Mouse (Mus musculus): ENCODE results near the gene Eif3k. TPM values are rescaled to one million over a fixed set of nuclear protein-coding genes. Genes with fewer than 3 reads are reported as not detected.

Gene Eif3k
- polyA plus RNA-seq (2011; ENCODE audit: insufficient read length, low read depth, missing spikeins) = 328 and 347 TPM in 2 replicates

DNA sequence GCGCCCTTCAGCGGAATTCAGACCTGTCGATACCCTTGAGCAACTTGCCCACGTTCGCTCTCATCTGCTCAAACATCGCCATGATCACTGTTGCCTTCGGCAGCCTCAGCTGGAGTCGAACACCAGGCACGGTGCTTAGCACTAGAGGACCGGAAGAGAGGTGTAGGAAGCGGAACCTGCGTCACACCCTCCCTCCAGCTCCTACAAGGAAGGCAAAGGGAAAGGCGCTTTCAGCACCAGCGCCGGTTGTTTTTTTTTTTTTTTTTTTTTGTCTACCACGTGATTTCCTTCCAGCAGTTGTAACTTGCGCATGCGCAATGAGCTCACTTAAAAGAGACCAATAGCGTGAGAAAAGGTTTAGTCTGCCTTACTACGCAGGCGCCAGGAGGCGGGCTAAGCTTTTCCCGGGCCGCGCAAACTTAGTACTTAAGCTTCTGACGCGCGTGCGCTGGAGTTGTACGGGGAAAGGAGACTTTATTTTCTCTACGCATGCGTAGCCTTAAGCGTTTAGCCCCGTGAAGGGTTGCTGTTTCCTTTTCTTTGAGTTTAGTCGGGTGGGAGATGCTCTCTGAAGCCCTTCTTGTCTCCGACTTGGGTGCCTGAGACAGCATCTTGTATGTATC lies at the start of gene Eif3k, which contains the start of gene Map4k1:
Eif3k (minus strand) TSS at position 214 of the 623 bp plus-strand sequence.
Map4k1 (plus strand) TSS at position 400 of the 623 bp plus-strand sequence.
- no peaks in the 10 kb centered on the region for H3K4me1 ChIP-seq (ENCODE audit: control insufficient read depth, insufficient read depth, low read length)
- no peak for TF ChIP-seq CTCF (IDR thresholded peaks at IDR 0.05; ENCODE audit: borderline replicate concordance, insufficient read depth, low read length)
- peak; percentile 97 for TF ChIP-seq POLR2A (IDR thresholded peaks at IDR 0.05; ENCODE audit: low read depth, low read length)

GRCm38 (mm10) chr7:29029690-29030656 lies 48.3 kb upstream of the Eif3k start:
- peaks cover 8% of the 10 kb centered on the region for H3K4me1 ChIP-seq (ENCODE audit: control insufficient read depth, insufficient read depth, low read length)
- no peak overlapping the region for H3K27ac ChIP-seq (ENCODE audit: insufficient read depth, low read length)
- H3K4me3 ChIP-seq (ENCODE audit: insufficient read depth, low read length) = no peak overlapping the region
- no peak for TF ChIP-seq POLR2A (IDR thresholded peaks at IDR 0.05; ENCODE audit: low read depth, low read length)

More for the DNA sequence above, at the start of gene Eif3k, which contains the start of gene Map4k1:
- peak within 1 kb of the TSS; percentile 93 for H3K4me3 ChIP-seq (ENCODE audit: insufficient read depth, low read length)
- peak within 1 kb of the TSS; percentile 50 for H3K27ac ChIP-seq (ENCODE audit: insufficient read depth, low read length)

DNA sequence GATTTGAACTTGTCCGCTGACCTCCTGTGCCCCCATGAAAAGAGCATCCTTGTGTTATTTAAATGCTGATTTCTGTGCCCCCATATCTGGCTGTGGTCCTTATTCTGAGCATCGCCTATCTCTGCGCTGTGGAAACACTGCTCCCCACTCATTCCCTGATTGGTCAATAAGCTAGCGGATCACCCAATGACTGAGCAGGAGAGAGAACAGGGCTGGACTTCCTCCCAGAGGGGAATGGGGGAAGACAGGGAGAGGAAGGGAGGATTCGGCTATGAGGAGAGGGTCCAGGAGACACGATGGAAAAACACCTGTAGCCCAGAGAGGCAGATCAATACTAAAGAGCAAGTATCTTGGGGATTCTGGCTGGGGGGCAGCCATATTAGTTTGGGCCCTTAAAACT lies 47.1 kb upstream of the Eif3k start:
- Histone ChIP-seq H3K27ac (ENCODE audit: insufficient read depth, low read length) (no peak overlapping the region), H3K4me3 (ENCODE audit: insufficient read depth, low read length) (no peak overlapping the region), H3K4me1 (ENCODE audit: control insufficient read depth, insufficient read depth, low read length) (peaks cover 8% of the 10 kb centered on the region)
- TF ChIP-seq CTCF (IDR thresholded peaks at IDR 0.05; ENCODE audit: borderline replicate concordance, insufficient read depth, low read length) = no peak
- TF ChIP-seq POLR2A (IDR thresholded peaks at IDR 0.05; ENCODE audit: low read depth, low read length) = no peak

- Histone ChIP-seq H3K4me3 (ENCODE audit: insufficient read depth, low read length) (no peak overlapping the region), H3K4me1 (ENCODE audit: control insufficient read depth, insufficient read depth, low read length) (peaks cover 8% of the 10 kb centered on the region), H3K27ac (ENCODE audit: insufficient read depth, low read length) (no peak overlapping the region)
- TF ChIP-seq CTCF (IDR thresholded peaks at IDR 0.05; ENCODE audit: borderline replicate concordance, insufficient read depth, low read length) (no peak), POLR2A (IDR thresholded peaks at IDR 0.05; ENCODE audit: low read depth, low read length) (no peak)
Measured at GRCm38 (mm10) chr7:29026811-29027210, 45.1 kb upstream of the Eif3k start.

- Histone ChIP-seq H3K27ac (ENCODE audit: insufficient read depth, low read length) (peak overlapping the region; percentile 66), H3K4me3 (ENCODE audit: insufficient read depth, low read length) (no peak overlapping the region), H3K4me1 (ENCODE audit: control insufficient read depth, insufficient read depth, low read length) (peaks cover 8% of the 10 kb centered on the region)
- TF ChIP-seq CTCF (IDR thresholded peaks at IDR 0.05; ENCODE audit: borderline replicate concordance, insufficient read depth, low read length) (no peak), POLR2A (IDR thresholded peaks at IDR 0.05; ENCODE audit: low read depth, low read length) (no peak)
Measured at GRCm38 (mm10) chr7:29026195-29026594, 44.5 kb upstream of the Eif3k start.

- peak overlapping the region; percentile 50 for H3K27ac ChIP-seq (ENCODE audit: insufficient read depth, low read length)
- TF ChIP-seq POLR2A (IDR thresholded peaks at IDR 0.05; ENCODE audit: low read depth, low read length) (no peak), CTCF (IDR thresholded peaks at IDR 0.05; ENCODE audit: borderline replicate concordance, insufficient read depth, low read length) (no peak)
- no peak overlapping the region for H3K4me3 ChIP-seq (ENCODE audit: insufficient read depth, low read length)
- H3K4me1 ChIP-seq (ENCODE audit: control insufficient read depth, insufficient read depth, low read length) = peaks cover 8% of the 10 kb centered on the region
Measured at GRCm38 (mm10) chr7:29025566-29025965, 43.9 kb upstream of the Eif3k start.

- Histone ChIP-seq H3K4me3 (ENCODE audit: insufficient read depth, low read length) (no peak overlapping the region), H3K27ac (ENCODE audit: insufficient read depth, low read length) (no peak overlapping the region), H3K4me1 (ENCODE audit: control insufficient read depth, insufficient read depth, low read length) (peaks cover 8% of the 10 kb centered on the region)
- TF ChIP-seq POLR2A (IDR thresholded peaks at IDR 0.05; ENCODE audit: low read depth, low read length) (no peak), CTCF (IDR thresholded peaks at IDR 0.05; ENCODE audit: borderline replicate concordance, insufficient read depth, low read length) (no peak)
Measured at GRCm38 (mm10) chr7:29023514-29023913, 41.9 kb upstream of the Eif3k start.

DNA sequence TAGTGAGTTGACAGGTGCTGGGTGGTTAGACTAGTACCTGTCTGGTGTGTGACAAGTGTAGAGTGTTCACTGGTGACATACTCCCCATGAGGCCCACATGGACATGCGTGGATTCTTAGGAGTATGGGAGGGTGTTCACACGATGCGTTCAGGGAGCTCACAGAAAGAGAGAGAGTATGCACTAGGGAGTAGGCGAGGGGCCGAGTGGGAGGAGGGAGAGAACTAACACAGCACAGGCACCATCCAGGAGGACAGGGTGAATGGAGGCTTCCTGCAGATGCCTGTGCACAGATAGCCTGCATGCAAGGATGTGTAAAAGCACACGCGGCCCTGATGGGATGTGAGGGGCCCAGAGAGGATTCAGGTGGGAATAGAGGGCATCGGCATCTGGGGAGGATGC lies 40.8 kb upstream of the Eif3k start:
- H3K4me3 ChIP-seq (ENCODE audit: insufficient read depth, low read length) = no peak overlapping the region
- TF ChIP-seq POLR2A (IDR thresholded peaks at IDR 0.05; ENCODE audit: low read depth, low read length) (no peak), CTCF (IDR thresholded peaks at IDR 0.05; ENCODE audit: borderline replicate concordance, insufficient read depth, low read length) (no peak)
- peaks cover 8% of the 10 kb centered on the region for H3K4me1 ChIP-seq (ENCODE audit: control insufficient read depth, insufficient read depth, low read length)
- H3K27ac ChIP-seq (ENCODE audit: insufficient read depth, low read length) = no peak overlapping the region

GRCm38 (mm10) chr7:29019447-29020220 lies 38.0 kb upstream of the Eif3k start:
- no peaks in the 10 kb centered on the region for H3K4me1 ChIP-seq (ENCODE audit: control insufficient read depth, insufficient read depth, low read length)
- TF ChIP-seq CTCF (IDR thresholded peaks at IDR 0.05; ENCODE audit: borderline replicate concordance, insufficient read depth, low read length) (no peak), POLR2A (IDR thresholded peaks at IDR 0.05; ENCODE audit: low read depth, low read length) (no peak)
- 0 out of 2 replicates have a peak overlapping the region, but pooled peaks have one; percentile 2 for H3K4me3 ChIP-seq (ENCODE audit: insufficient read depth, low read length)
- H3K27ac ChIP-seq (ENCODE audit: insufficient read depth, low read length) = no peak overlapping the region

All from embryonic fibroblast, embryonic 13.5 days (primary cell).